Mouse (Mus musculus) stomach, embryonic 15.5 days (tissue): ENCODE results near the gene Ccdc157. TPM values are rescaled to one million over a fixed set of nuclear protein-coding genes. Genes with fewer than 3 reads are reported as not detected.
"Not testable (repeated sequence)": the region's sequence is repeated elsewhere in the genome, so short reads cannot be mapped to it uniquely, and the experiment has no call there.

ENCODE experiments used
- ATAC-seq: fragments of 200-750 bp; cut with Nextera tagmentation; 2 replicates; pipeline ENCODE4 v1.8.0; 2017; ENCODE audit warnings: low read depth, moderate number of reproducible peaks, moderate TSS enrichment; ENCODE audit not compliant: insufficient read depth, low FRiP score
- H3K27ac ChIP-seq: fragments of 300-500 bp; sonication (generic); 2 replicates; pipeline ENCODE4 v1.5.1; 2015; ENCODE audit warnings: mild to moderate bottlenecking, inconsistent platforms
- H3K27me3 ChIP-seq: fragments of 300-500 bp; sonication (generic); replicated peaks from 2 replicates; pipeline ENCODE4 v1.6.1; 2015; ENCODE audit warnings: inconsistent platforms
- H3K36me3 ChIP-seq: fragments of 300-500 bp; sonication (generic); 2 replicates; pipeline ENCODE4 v1.6.1; 2015; ENCODE audit warnings: inconsistent platforms
- H3K4me1 ChIP-seq: fragments of 300-500 bp; sonication (generic); 2 replicates; pipeline ENCODE4 v1.6.1; 2015; ENCODE audit warnings: inconsistent platforms
- H3K4me2 ChIP-seq: fragments of 300-500 bp; sonication (generic); 2 replicates; pipeline ENCODE4 v1.6.1; 2015; ENCODE audit warnings: mild to moderate bottlenecking, inconsistent platforms
- H3K4me3 ChIP-seq: fragments of 300-500 bp; sonication (generic); replicated peaks from 2 replicates; pipeline ENCODE4 v1.5.1; 2015; ENCODE audit warnings: inconsistent platforms
- H3K9ac ChIP-seq: fragments of 300-500 bp; sonication (generic); 2 replicates; pipeline ENCODE4 v1.6.1; 2015; ENCODE audit warnings: inconsistent platforms
- H3K9me3 ChIP-seq: fragments of 300-500 bp; sonication (generic); 2 replicates; pipeline ENCODE4 v1.6.1; 2016; ENCODE audit warnings: inconsistent platforms
- WGBS: fragments of 180-500 bp; shearing (Covaris S2); methylation state at CpG from one replicate; pipeline ENCODE4 v1.1.7; 2015; 5-methylcytosine and 5-hydroxymethylcytosine counted together
- polyA plus RNA-seq: library from polyadenylated mRNA; unstranded; fragments of >200 nt; fragmentation: Nextera tagmentation; extraction: Ambion mirVana; gene quantifications from 2 replicates; pipeline ENCODE4 v1.2.1, GENCODE M21; 2015

Ccdc157 gene
- polyA plus RNA-seq, 1 experiment from 2014 or later: 6.1 TPM

DNA sequence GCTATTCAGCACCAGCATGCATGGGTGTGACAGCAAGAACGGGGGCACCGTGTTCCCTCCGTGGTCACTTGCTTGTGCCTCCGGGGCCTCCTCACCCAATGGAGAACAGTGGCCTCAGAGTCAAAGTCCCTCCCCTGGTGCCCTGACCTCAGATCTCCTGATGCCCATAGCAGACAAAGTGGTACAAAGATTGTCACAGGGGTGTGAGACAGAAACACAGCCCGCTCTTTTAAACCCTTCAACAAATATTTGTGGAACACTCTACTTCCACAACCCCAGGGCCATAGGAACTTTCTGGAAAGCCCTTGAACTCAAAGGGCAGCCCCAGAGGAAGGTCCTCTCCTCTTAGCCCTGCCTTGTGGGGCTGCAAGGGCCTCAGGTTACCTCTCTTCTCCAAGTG is 37.9 kb downstream of the Ccdc157 start:
- no peaks in the 10 kb centered on the region for H3K9me3 ChIP-seq
- H3K27me3 ChIP-seq: peaks cover 14% of the 10 kb centered on the region
- H3K36me3 ChIP-seq: no peaks in the 10 kb centered on the region
- ATAC-seq: no peak
- WGBS: 71% methylated on average over 5 of the region's 5 CpGs
- no peak overlapping the region for H3K4me3 ChIP-seq
- peaks cover 14% of the 10 kb centered on the region for H3K4me1 ChIP-seq
- no peak overlapping the region for H3K4me2 ChIP-seq
- H3K27ac ChIP-seq: no peak overlapping the region
- no peak overlapping the region for H3K9ac ChIP-seq

DNA sequence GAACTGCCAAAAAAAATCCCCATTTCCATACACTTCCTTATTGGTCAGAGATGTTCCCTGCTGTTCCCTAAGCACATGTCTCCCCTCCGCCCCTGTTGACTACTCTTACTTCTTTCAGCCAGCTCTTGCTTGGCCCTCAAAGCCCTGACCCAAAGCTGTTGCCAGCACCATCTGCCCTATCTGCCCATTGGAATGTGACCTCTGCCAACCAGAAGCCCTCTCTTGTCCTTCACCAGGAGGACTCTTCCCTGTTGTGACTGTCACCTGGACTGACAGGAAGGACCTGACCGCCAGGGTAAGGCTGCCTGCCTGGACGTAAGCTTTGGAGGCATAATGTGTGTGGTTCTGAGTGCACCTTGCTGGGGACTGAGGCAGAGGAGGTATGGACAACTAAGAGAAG is 38.4 kb downstream of the Ccdc157 start:
- 73% methylated on average over 3 of the region's 3 CpGs for WGBS
- Histone ChIP-seq H3K36me3 (no peaks in the 10 kb centered on the region), H3K4me2 (no peak overlapping the region), H3K9ac (no peak overlapping the region), H3K9me3 (no peaks in the 10 kb centered on the region), H3K27me3 (peaks cover 14% of the 10 kb centered on the region), H3K4me3 (no peak overlapping the region), H3K4me1 (peaks cover 14% of the 10 kb centered on the region), H3K27ac (no peak overlapping the region)
- ATAC-seq: no peak

DNA sequence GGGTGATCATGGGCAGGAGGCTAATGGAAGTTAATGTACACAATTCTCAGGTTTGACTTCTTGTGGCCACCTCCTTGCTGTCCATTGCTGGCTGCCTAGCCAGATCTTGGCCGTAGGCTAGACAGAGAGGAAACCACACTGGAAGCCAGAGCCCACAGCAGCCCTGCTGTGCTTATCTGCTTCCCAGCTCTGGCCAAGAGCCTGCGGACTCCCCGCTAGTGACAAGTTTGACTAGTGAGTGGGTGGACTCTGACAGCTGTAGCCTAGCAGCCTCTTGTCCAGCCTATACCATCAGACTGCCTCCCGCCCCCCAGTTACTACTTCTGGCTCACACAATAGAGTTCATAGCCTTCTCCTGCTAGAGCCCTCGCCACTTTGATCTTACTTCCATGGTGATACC is 40.5 kb downstream of the Ccdc157 start:
- H3K4me2 ChIP-seq: no peak overlapping the region
- 66% methylated on average over 5 of the region's 5 CpGs for WGBS
- peaks cover 14% of the 10 kb centered on the region for H3K4me1 ChIP-seq
- H3K27me3 ChIP-seq: peaks cover 14% of the 10 kb centered on the region
- H3K27ac ChIP-seq: no peak overlapping the region
- H3K9me3 ChIP-seq: no peaks in the 10 kb centered on the region
- no peak overlapping the region for H3K4me3 ChIP-seq
- no peak overlapping the region for H3K9ac ChIP-seq
- no peak for ATAC-seq
- no peaks in the 10 kb centered on the region for H3K36me3 ChIP-seq

DNA sequence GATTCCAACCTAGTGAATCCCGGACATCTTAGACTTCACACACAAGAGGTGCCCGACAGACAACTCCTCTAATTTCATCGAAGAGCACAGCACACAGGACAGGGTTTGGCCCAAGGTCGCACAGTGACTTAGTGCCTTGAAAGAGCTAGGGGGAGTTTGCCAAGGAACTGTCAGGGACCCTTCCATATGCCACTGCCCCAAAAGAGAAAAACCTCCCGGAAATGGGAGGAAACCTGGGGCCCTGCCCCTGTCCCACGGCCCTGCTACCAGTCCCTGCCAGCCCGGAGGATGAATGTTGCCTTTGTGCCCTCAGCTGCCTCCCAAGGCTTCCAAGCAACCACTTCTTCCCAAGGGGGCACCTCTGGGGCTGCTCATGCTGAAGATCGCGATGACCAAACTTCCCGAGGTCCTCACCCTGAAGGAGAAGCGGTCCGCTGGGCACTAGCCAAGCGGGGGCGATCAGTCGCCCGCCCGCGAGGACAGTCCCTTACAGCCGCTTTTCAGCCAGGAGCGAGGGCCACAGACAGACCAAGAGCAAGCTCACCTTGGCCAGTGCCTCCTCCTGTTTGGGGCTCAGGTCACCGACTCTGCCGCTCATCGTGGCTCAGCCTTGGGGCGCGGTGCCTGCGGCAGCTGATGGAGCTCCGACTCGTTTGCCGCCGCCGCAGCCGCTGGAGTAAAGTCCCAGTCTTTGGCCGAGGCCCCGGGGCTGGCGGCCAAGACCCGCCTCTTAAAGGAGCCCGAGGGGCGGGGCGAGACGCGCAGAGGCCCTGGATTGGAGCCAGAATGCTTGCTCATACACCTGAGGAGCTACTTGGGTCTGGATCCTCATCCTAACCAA is 41.8 kb downstream of the Ccdc157 start:
- Histone ChIP-seq H3K27me3 (peaks cover 14% of the 10 kb centered on the region), H3K4me1 (peaks cover 14% of the 10 kb centered on the region), H3K4me3 (peak overlapping the region; percentile 53), H3K36me3 (no peaks in the 10 kb centered on the region), H3K27ac (no peak overlapping the region), H3K4me2 (peak overlapping the region; percentile 97), H3K9me3 (no peaks in the 10 kb centered on the region), H3K9ac (peak overlapping the region; percentile 38; the same call in 1 of the 2 replicates)
- WGBS: 2% methylated on average over 41 of the region's 41 CpGs
- ATAC-seq: peak; percentile 49

DNA sequence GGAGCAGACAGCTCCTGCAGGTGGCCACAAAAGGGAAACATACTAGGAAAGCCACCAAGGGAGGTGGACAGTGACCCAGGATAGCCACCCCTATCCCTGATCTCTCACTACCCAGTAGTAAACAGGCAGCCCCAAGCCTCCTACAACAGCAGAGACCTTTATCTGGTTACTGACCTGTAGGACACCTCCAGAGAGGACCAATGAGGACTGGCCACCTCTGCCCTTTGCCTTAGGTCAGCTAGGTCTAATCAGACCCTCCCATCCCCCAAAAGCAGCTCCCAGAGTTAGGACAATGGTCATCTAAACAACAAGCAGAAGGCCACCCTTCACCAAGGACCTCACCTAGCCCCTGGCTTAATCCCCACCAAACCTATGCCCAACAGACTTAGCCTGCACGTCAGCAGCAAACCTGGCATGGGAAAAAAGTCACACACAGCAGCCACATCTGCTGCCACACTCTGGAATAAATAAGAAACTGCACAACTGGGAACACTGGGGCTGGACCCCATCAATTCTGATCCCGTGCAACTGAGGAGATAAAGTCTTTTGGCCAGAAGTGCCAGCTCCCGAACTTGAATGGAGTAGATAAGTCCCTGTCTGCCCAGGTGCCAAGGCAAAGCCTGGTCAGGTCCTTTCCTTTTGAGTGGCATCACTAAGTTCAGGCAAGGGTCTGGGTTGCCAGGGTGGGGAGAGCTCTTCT is 42.6 kb downstream of the Ccdc157 start:
- H3K27me3 ChIP-seq: peaks cover 14% of the 10 kb centered on the region
- H3K36me3 ChIP-seq: no peaks in the 10 kb centered on the region
- H3K4me3 ChIP-seq: peak overlapping the region; percentile 53
- no peaks in the 10 kb centered on the region for H3K9me3 ChIP-seq
- 24% methylated on average over 3 of the region's 3 CpGs for WGBS
- no peak for ATAC-seq
- H3K4me2 ChIP-seq: peak overlapping the region; percentile 97
- no peak overlapping the region for H3K27ac ChIP-seq
- no peak overlapping the region for H3K9ac ChIP-seq
- H3K4me1 ChIP-seq: peaks cover 14% of the 10 kb centered on the region

DNA sequence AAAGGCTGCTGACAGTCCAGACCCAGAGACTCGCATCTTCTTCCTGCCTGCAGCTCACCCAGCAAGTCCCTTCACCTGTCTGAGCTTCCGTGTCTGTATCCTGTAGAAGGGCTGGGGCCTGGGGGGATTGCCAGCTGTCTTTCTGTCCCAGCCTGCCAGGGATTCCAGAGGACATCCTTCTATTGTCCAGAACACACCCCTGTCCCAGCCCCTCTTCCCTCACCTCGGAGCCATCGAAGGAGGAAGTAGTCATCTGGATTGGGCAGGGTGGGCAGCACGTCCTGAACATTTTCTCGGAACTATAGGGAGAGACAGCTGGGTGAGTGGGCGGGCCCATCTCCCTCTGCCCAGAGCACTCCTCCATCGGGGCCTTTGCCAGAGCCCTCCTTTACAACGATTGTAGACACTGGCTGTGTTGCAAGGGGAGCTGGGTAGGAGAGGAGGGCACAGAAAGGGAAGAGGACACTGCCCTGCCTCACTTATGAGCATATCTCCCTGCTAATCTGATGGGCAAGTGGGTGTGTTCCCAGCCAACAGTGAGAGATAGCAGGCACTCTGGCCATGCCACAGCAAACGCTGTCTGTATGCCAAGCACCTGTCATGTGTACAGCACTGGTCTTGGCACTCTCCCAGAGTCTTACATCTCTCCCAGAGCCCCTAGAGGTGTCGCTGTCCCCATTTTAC is 43.5 kb downstream of the Ccdc157 start:
- H3K4me1 ChIP-seq: peaks cover 14% of the 10 kb centered on the region
- WGBS: 56% methylated on average over 11 of the region's 11 CpGs
- H3K36me3 ChIP-seq: no peaks in the 10 kb centered on the region

DNA sequence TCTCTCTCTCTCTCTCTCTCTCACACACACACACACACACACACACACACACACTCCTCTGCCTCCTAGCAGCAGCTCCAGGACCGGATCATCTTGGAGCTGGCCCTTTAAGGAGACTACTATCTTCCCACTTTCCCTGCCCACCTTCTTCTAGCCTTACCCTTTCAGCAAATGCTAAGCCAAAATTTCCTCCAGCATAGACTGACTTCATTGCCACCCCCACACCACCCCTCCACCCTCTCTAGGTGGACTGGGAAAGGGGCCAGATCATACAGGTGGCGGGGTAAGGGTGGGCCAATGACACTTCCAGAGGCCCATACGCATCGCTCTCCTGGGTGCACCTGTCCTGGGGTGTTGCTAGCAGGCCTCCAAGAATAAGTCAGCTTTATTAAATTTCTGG is 44.7 kb downstream of the Ccdc157 start:
- no peak overlapping the region for H3K4me3 ChIP-seq
- no peaks in the 10 kb centered on the region for H3K9me3 ChIP-seq
- H3K4me1 ChIP-seq: peaks cover 14% of the 10 kb centered on the region
- ATAC-seq: no peak
- H3K4me2 ChIP-seq: no peak overlapping the region
- peaks cover 14% of the 10 kb centered on the region for H3K27me3 ChIP-seq
- WGBS: 87% methylated on average over 4 of the region's 4 CpGs
- no peak overlapping the region for H3K9ac ChIP-seq
- no peak overlapping the region for H3K27ac ChIP-seq
- H3K36me3 ChIP-seq: no peaks in the 10 kb centered on the region

More for the DNA sequence above, 43.5 kb downstream of the Ccdc157 start:
- Histone ChIP-seq H3K27me3 (peaks cover 14% of the 10 kb centered on the region), H3K27ac (no peak overlapping the region), H3K4me3 (no peak overlapping the region), H3K4me2 (no peak overlapping the region), H3K9me3 (no peaks in the 10 kb centered on the region), H3K9ac (no peak overlapping the region)
- ATAC-seq: peak; percentile 28; the same call in 1 of the 2 replicates

DNA sequence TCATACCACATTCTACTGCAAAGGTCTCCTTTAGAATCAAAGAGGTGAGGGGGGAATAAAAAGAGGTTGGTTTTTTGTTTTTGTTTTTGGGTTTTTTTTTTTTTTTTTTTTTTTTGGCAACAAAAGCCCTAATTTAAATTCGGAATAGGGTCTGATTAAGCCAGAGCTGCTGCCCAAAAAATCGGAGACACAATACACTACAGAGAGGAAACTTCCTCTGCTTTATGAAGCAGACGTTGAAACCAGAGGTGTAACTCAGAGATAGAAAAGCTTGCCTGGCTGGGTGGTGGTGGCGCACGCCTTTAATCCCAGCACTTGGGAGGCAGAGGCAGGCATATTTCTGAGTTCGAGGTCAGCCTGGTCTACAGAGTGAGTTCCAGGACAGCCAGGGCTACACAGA is 45.6 kb downstream of the Ccdc157 start:
- not testable (repeated sequence) for H3K9ac ChIP-seq, H3K4me3 ChIP-seq, H3K36me3 ChIP-seq, ATAC-seq, H3K4me2 ChIP-seq, H3K27ac ChIP-seq, H3K27me3 ChIP-seq, H3K9me3 ChIP-seq
- H3K4me1 ChIP-seq: peaks cover 14% of the 10 kb centered on the region
- 72% methylated on average over 6 of the region's 6 CpGs for WGBS

DNA sequence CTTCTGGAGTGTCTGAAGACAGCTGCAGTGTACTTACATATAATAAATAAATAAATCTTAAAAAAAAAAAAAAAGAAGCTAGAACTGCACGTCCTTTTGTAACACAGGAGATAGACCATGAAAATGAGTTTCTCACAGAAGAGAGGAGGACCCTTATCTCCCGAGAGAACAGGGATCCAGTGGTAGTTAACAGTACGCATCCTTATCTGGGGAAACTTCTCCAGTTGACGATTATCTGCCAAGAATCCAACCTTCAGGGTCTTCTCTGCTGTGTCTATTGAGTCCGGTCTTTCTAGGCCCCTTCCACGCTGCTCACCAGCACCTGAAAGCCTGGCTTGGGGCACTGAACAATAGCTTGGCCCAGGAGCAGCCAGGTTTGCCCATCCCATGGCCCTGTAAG is 46.1 kb downstream of the Ccdc157 start:
- Histone ChIP-seq H3K4me1 (peaks cover 13% of the 10 kb centered on the region), H3K9ac (no peak overlapping the region), H3K27me3 (peaks cover 9% of the 10 kb centered on the region; the same call in 1 of the 2 replicates), H3K27ac (no peak overlapping the region), H3K36me3 (no peaks in the 10 kb centered on the region), H3K9me3 (no peaks in the 10 kb centered on the region), H3K4me3 (no peak overlapping the region), H3K4me2 (no peak overlapping the region)
- ATAC-seq: no peak
- 75% methylated on average over 6 of the region's 6 CpGs for WGBS

DNA sequence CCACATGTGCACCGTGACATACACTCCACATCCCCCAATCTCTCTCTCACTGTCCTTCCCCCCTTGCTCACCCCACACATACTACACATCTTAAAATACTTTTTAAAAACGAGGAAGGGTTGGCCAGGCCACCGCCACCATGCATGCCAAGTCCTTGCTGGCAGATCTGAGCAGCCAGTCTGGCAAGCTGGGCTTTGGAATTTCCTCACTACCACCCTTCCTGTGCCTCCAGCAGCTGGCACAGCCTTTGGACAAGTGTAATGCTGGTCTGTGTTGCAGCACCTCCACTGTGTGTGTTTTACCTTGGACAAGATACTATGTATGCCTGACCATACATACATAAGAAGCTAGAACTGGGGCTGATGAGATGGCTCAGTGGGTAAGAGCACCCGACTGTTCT is 46.6 kb downstream of the Ccdc157 start:
- Histone ChIP-seq H3K4me2 (no peak overlapping the region), H3K4me3 (no peak overlapping the region), H3K27ac (no peak overlapping the region), H3K9me3 (no peaks in the 10 kb centered on the region), H3K27me3 (peaks cover 9% of the 10 kb centered on the region; the same call in 1 of the 2 replicates), H3K9ac (no peak overlapping the region), H3K4me1 (peaks cover 9% of the 10 kb centered on the region), H3K36me3 (no peaks in the 10 kb centered on the region)
- ATAC-seq: no peak
- 79% methylated on average over 4 of the region's 4 CpGs for WGBS

DNA sequence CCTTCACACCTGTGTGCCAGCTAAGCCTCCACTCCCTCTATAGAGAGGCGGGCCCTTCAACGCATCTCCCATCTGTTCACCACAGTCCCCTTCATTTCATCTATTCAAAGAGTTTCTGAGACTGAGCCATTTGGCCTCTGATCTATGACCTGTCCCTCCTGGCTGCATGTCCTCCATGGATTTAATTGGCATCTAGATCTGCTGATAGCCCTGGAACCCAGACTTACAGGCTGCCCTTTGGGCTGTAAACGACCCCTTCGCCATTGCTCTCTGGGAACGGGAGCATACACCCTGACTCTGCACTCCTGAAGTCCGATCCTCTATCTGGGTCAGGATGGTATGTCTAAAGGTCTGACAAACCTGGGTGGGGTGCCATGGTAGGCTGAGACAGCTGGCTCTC is 47.2 kb downstream of the Ccdc157 start:
- no peak overlapping the region for H3K4me2 ChIP-seq
- H3K4me3 ChIP-seq: no peak overlapping the region
- no peaks in the 10 kb centered on the region for H3K36me3 ChIP-seq
- H3K27ac ChIP-seq: no peak overlapping the region
- 0 out of 2 replicates have a peak, but pooled peaks cover 3% of the 10 kb centered on the region for H3K27me3 ChIP-seq
- no peak for ATAC-seq
- H3K9ac ChIP-seq: no peak overlapping the region
- WGBS: 77% methylated on average over 6 of the region's 6 CpGs
- peaks cover 3% of the 10 kb centered on the region for H3K4me1 ChIP-seq
- H3K9me3 ChIP-seq: no peaks in the 10 kb centered on the region

DNA sequence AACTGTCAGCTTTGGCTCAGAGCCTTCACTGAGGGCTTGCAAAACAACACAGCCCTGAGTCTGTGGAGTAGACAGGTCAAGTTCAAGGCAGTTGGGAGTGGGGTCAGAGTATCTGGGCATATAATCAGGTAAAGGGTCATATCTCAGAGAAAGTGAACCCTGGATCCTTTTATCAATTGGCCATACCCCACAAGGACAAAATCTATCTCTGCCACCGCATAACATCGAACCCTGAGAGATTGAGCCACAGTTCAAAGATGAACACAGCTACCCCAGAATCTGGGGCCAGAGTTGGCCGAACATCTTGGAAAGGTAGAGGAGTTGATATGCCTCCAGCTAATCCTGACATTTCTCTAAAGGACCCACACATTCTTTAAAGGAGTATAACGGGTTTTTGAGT is 48.1 kb downstream of the Ccdc157 start:
- H3K27ac ChIP-seq: no peak overlapping the region
- H3K9me3 ChIP-seq: no peaks in the 10 kb centered on the region
- no peaks in the 10 kb centered on the region for H3K27me3 ChIP-seq
- WGBS: 80% methylated on average over 4 of the region's 4 CpGs
- no peak overlapping the region for H3K4me3 ChIP-seq
- H3K9ac ChIP-seq: no peak overlapping the region
- no peaks in the 10 kb centered on the region for H3K4me1 ChIP-seq
- no peak for ATAC-seq
- H3K4me2 ChIP-seq: no peak overlapping the region
- no peaks in the 10 kb centered on the region for H3K36me3 ChIP-seq
